Mouse (Mus musculus) intestine, postnatal 0 days (tissue): ENCODE data around the gene Nif3l1. TPM values are rescaled to one million over a fixed set of nuclear protein-coding genes. Genes with fewer than 3 reads are reported as not detected.

Experiments used
- ATAC-seq: fragments of 200-750 bp; cut with Nextera tagmentation; 2 replicates; pipeline ENCODE4 v1.8.0; 2017; ENCODE audit warnings: mild to moderate bottlenecking, moderate TSS enrichment, moderate library complexity
- H3K27ac ChIP-seq: fragments of 300-500 bp; sonication (generic); 2 replicates; pipeline ENCODE4 v1.5.1; 2014; ENCODE audit warnings: mild to moderate bottlenecking, low read depth, low read length, moderate library complexity
- H3K27me3 ChIP-seq: fragments of 300-500 bp; sonication (generic); replicated peaks from 2 replicates; pipeline ENCODE4 v1.6.1; 2014; ENCODE audit warnings: low read length, mixed read lengths; ENCODE audit not compliant: control insufficient read depth, insufficient read depth
- H3K36me3 ChIP-seq: fragments of 300-500 bp; sonication (generic); 2 replicates; pipeline ENCODE4 v1.6.1; 2014; ENCODE audit warnings: mild to moderate bottlenecking, moderate library complexity; ENCODE audit not compliant: control insufficient read depth, insufficient read depth
- H3K4me1 ChIP-seq: fragments of 300-500 bp; sonication (generic); replicated peaks from 2 replicates; pipeline ENCODE4 v1.6.1; 2014; ENCODE audit warnings: antibody characterized with exemption, low read length, mixed read lengths; ENCODE audit not compliant: control insufficient read depth, insufficient read depth
- H3K4me2 ChIP-seq: fragments of 300-500 bp; sonication (generic); replicated peaks from 2 replicates; pipeline ENCODE4 v1.6.1; 2014; ENCODE audit warnings: low read depth, mild to moderate bottlenecking, moderate library complexity
- H3K4me3 ChIP-seq: fragments of 300-500 bp; sonication (generic); 2 replicates; pipeline ENCODE4 v1.5.1; 2014; ENCODE audit warnings: low read depth, low read length
- H3K9ac ChIP-seq: fragments of 300-500 bp; sonication (generic); 2 replicates; pipeline ENCODE4 v1.6.1; 2014; ENCODE audit warnings: mild to moderate bottlenecking, low read depth, low read length
- H3K9me3 ChIP-seq: fragments of 300-500 bp; sonication (generic); 2 replicates; pipeline ENCODE4 v1.6.1; 2016; ENCODE audit warnings: mixed run types; ENCODE audit not compliant: control insufficient read depth
- CTCF ChIP-seq: sonication (generic); IDR thresholded peaks from 2 replicates; pipeline ENCODE4 v1.5.1; 2016; ENCODE audit warnings: low read depth, mild to moderate bottlenecking, control low read depth, antibody characterized with exemption, moderate library complexity
- WGBS: fragments of 180-500 bp; shearing (Covaris S2); extraction: QIAGEN DNeasy Blood & Tissue Kit; methylation state at CpG from one replicate; pipeline ENCODE4 v1.1.7; 2014; 5-methylcytosine and 5-hydroxymethylcytosine counted together
- polyA plus RNA-seq: library from polyadenylated mRNA; unstranded; fragments of >200 nt; fragmentation: Nextera tagmentation; extraction: Ambion mirVana; gene quantifications from 2 replicates; pipeline ENCODE4 v1.2.1, GENCODE M21; 2015

Nif3l1 gene
- polyA plus RNA-seq, 1 experiment from 2014 or later = 24.9 TPM

DNA sequence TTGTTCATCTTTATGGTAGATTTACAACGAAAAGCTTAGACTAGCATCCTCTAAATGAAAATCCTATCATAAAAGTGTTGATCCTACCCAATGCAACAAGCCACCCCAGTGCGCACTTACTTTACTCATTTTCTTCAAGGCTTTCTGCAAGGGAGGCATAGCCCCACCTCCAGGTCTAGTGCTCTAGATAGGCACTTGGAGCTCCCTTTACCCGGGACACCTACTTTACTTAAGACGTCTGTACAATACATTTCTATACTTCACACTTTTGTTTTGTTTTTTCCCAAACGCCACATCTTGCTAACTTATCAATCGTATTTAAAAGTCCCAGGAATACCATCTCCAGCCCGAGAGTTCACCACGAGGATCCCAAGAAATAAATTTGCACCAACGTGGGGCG, 260 bp upstream of the Nif3l1 start:
- 0 out of 2 replicates have a peak, but pooled peaks cover 6% of the 10 kb centered on the region for H3K4me1 ChIP-seq
- H3K9me3 ChIP-seq = no peaks in the 10 kb centered on the region
- H3K27me3 ChIP-seq = no peaks in the 10 kb centered on the region
- H3K9ac ChIP-seq = peak overlapping the region; percentile 72
- no peak for TF ChIP-seq CTCF
- H3K4me2 ChIP-seq = peak overlapping the region; percentile 80
- no peak for ATAC-seq
- peaks cover 16% of the 10 kb centered on the region for H3K36me3 ChIP-seq
- 10% methylated on average over 10 of the region's 10 CpGs for WGBS
- H3K4me3 ChIP-seq = peak overlapping the region; percentile 73
- peak overlapping the region; percentile 87 for H3K27ac ChIP-seq

GRCm38 (mm10) chr1:58445861-58446260, 910 bp downstream of the Nif3l1 start:
- no peak for ATAC-seq
- no peaks in the 10 kb centered on the region for H3K27me3 ChIP-seq
- no peaks in the 10 kb centered on the region for H3K9me3 ChIP-seq
- H3K27ac ChIP-seq = peak overlapping the region; percentile 87
- 3% methylated on average over 11 of the region's 11 CpGs for WGBS
- H3K4me2 ChIP-seq = peak overlapping the region; percentile 80
- H3K4me3 ChIP-seq = peak overlapping the region; percentile 73
- peaks cover 18% of the 10 kb centered on the region for H3K36me3 ChIP-seq
- 0 out of 2 replicates have a peak, but pooled peaks cover 6% of the 10 kb centered on the region for H3K4me1 ChIP-seq
- peak overlapping the region; percentile 72 for H3K9ac ChIP-seq
- no peak for TF ChIP-seq CTCF

GRCm38 (mm10) chr1:58447766-58448165, 2.8 kb downstream of the Nif3l1 start:
- Histone ChIP-seq H3K27me3 (no peaks in the 10 kb centered on the region), H3K27ac (no peak overlapping the region), H3K4me1 (0 out of 2 replicates have a peak, but pooled peaks cover 6% of the 10 kb centered on the region), H3K36me3 (peaks cover 27% of the 10 kb centered on the region), H3K9ac (no peak overlapping the region), H3K9me3 (no peaks in the 10 kb centered on the region), H3K4me2 (no peak overlapping the region), H3K4me3 (no peak overlapping the region)
- 93% methylated on average over 7 of the region's 7 CpGs for WGBS
- ATAC-seq = no peak
- TF ChIP-seq CTCF = no peak

GRCm38 (mm10) chr1:58448396-58448795, 3.4 kb downstream of the Nif3l1 start:
- Histone ChIP-seq H3K4me1 (0 out of 2 replicates have a peak, but pooled peaks cover 6% of the 10 kb centered on the region), H3K4me3 (no peak overlapping the region), H3K27ac (no peak overlapping the region), H3K4me2 (no peak overlapping the region), H3K27me3 (no peaks in the 10 kb centered on the region), H3K9me3 (no peaks in the 10 kb centered on the region), H3K36me3 (peaks cover 33% of the 10 kb centered on the region), H3K9ac (no peak overlapping the region)
- 0 out of 2 replicates have a peak, but pooled peaks have one; percentile 16 for TF ChIP-seq CTCF
- no peak for ATAC-seq
- 86% methylated on average over 7 of the region's 7 CpGs for WGBS

GRCm38 (mm10) chr1:58454316-58454715, 9.4 kb downstream of the Nif3l1 start:
- WGBS = 88% methylated on average over 6 of the region's 6 CpGs
- no peaks in the 10 kb centered on the region for H3K4me1 ChIP-seq
- no peak for TF ChIP-seq CTCF
- peaks cover 76% of the 10 kb centered on the region for H3K36me3 ChIP-seq
- H3K27me3 ChIP-seq = no peaks in the 10 kb centered on the region
- H3K4me3 ChIP-seq = no peak overlapping the region
- no peak overlapping the region for H3K4me2 ChIP-seq
- H3K9ac ChIP-seq = no peak overlapping the region
- H3K9me3 ChIP-seq = no peaks in the 10 kb centered on the region
- no peak overlapping the region for H3K27ac ChIP-seq
- no peak for ATAC-seq

- no peak for ATAC-seq
- Histone ChIP-seq H3K4me1 (no peaks in the 10 kb centered on the region), H3K27ac (no peak overlapping the region), H3K4me2 (no peak overlapping the region), H3K36me3 (peaks cover 65% of the 10 kb centered on the region), H3K4me3 (no peak overlapping the region), H3K9ac (no peak overlapping the region), H3K9me3 (no peaks in the 10 kb centered on the region), H3K27me3 (no peaks in the 10 kb centered on the region)
- TF ChIP-seq CTCF = no peak
- WGBS = 67% methylated on average over 5 of the region's 5 CpGs
These were observed 13.2 kb downstream of the Nif3l1 start for GRCm38 (mm10) chr1:58458175-58458574.

DNA sequence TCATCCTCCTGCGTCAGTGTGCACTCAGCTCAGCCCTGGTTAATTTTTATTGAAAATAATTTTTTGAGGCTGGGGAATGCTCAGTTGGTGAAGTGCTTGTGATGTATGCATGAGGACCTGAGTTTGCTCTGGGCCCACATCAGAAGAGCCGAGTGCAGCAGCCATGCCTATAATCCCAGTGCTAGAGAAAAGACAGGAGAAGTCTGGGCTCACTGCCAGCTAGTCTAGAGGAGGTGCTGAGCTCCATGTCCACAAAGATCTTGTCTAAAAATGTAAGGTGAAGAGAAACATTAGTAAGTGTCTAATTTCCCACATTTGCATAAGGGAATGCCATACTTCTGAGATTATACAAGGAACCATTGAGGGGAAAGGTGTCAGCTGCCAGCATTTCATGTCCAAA, 13.9 kb downstream of the Nif3l1 start:
- no peak for ATAC-seq
- H3K9me3 ChIP-seq = no peaks in the 10 kb centered on the region
- no peaks in the 10 kb centered on the region for H3K27me3 ChIP-seq
- WGBS = 86% methylated on average over 2 of the region's 2 CpGs
- H3K27ac ChIP-seq = no peak overlapping the region
- H3K36me3 ChIP-seq = peaks cover 62% of the 10 kb centered on the region
- no peak overlapping the region for H3K4me2 ChIP-seq
- no peak overlapping the region for H3K9ac ChIP-seq
- no peak overlapping the region for H3K4me3 ChIP-seq
- no peaks in the 10 kb centered on the region for H3K4me1 ChIP-seq
- no peak for TF ChIP-seq CTCF
